Mouse (Mus musculus) midbrain, postnatal 0 days (tissue): ENCODE results near the gene Akap2. TPM values are rescaled to one million over a fixed set of nuclear protein-coding genes. Genes with fewer than 3 reads are reported as not detected.

Source experiments
- ATAC-seq: fragments of 200-750 bp; cut with Nextera tagmentation; 2 replicates; pipeline ENCODE4 v1.8.0; 2017; ENCODE audit warnings: moderate number of reproducible peaks, mild to moderate bottlenecking, moderate TSS enrichment, moderate library complexity; ENCODE audit not compliant: low FRiP score
- DNase-seq: peaks from one replicate; pipeline ENCODE4 v3.0.0-alpha.2; 2015; ENCODE audit warnings: low spot score
- H3K27ac ChIP-seq: fragments of 300-500 bp; sonication (generic); 2 replicates; pipeline ENCODE4 v1.5.1; 2014; ENCODE audit warnings: low read depth, mild to moderate bottlenecking, low read length, mixed read lengths
- H3K27me3 ChIP-seq: fragments of 300-500 bp; sonication (generic); 2 replicates; pipeline ENCODE4 v1.6.1; 2014; ENCODE audit warnings: low read length, control low read depth, mixed read lengths; ENCODE audit not compliant: insufficient read depth
- H3K36me3 ChIP-seq: fragments of 300-500 bp; sonication (generic); 2 replicates; pipeline ENCODE4 v1.6.1; 2014; ENCODE audit warnings: low read length, control low read depth, mixed read lengths; ENCODE audit not compliant: insufficient read depth
- H3K4me1 ChIP-seq: fragments of 300-500 bp; sonication (generic); 2 replicates; pipeline ENCODE4 v1.6.1; 2014; ENCODE audit warnings: mild to moderate bottlenecking, control low read depth, antibody characterized with exemption, low read length, mixed read lengths; ENCODE audit not compliant: insufficient read depth
- H3K4me2 ChIP-seq: fragments of 300-500 bp; sonication (generic); 2 replicates; pipeline ENCODE4 v1.6.1; 2014; ENCODE audit warnings: low read depth, mild to moderate bottlenecking, low read length, mixed read lengths; ENCODE audit not compliant: poor library complexity, severe bottlenecking
- H3K4me3 ChIP-seq: fragments of 300-500 bp; sonication (generic); 2 replicates; pipeline ENCODE4 v1.5.1; 2014; ENCODE audit warnings: low read depth, mild to moderate bottlenecking, low read length, moderate library complexity
- H3K9ac ChIP-seq: fragments of 300-500 bp; sonication (generic); replicated peaks from 2 replicates; pipeline ENCODE4 v1.6.1; 2014; ENCODE audit warnings: mild to moderate bottlenecking, low read length, moderate library complexity, mixed read lengths; ENCODE audit not compliant: poor library complexity, severe bottlenecking
- H3K9me3 ChIP-seq: fragments of 300-500 bp; sonication (generic); 2 replicates; pipeline ENCODE4 v1.6.1; 2016; ENCODE audit warnings: low read length, control low read depth
- CTCF ChIP-seq: IDR thresholded peaks from 2 replicates; pipeline ENCODE4 v1.5.1; 2016; ENCODE audit warnings: antibody characterized with exemption, mild to moderate bottlenecking
- WGBS: fragments of 180-500 bp; shearing (Covaris S2); extraction: QIAGEN DNeasy Blood & Tissue Kit; methylation state at CpG from one replicate; pipeline ENCODE4 v1.1.7; 2014; 5-methylcytosine and 5-hydroxymethylcytosine counted together
- polyA plus RNA-seq: library from polyadenylated mRNA; unstranded; fragments of >200 nt; fragmentation: Nextera tagmentation; extraction: Ambion mirVana; gene quantifications from 2 replicates; pipeline ENCODE4 v1.2.1, GENCODE M21; 2015
- total RNA-seq: library from RNA; depleted of rRNA; stranded (reverse); fragments of >200 nt; gene quantifications from 2 replicates; pipeline ENCODE4 v1.2.3, GENCODE M21; 2014

Akap2 gene
- total and polyA plus RNA-seq, 2 experiments from 2014 or later: 12.1 to 24.4 TPM

DNA sequence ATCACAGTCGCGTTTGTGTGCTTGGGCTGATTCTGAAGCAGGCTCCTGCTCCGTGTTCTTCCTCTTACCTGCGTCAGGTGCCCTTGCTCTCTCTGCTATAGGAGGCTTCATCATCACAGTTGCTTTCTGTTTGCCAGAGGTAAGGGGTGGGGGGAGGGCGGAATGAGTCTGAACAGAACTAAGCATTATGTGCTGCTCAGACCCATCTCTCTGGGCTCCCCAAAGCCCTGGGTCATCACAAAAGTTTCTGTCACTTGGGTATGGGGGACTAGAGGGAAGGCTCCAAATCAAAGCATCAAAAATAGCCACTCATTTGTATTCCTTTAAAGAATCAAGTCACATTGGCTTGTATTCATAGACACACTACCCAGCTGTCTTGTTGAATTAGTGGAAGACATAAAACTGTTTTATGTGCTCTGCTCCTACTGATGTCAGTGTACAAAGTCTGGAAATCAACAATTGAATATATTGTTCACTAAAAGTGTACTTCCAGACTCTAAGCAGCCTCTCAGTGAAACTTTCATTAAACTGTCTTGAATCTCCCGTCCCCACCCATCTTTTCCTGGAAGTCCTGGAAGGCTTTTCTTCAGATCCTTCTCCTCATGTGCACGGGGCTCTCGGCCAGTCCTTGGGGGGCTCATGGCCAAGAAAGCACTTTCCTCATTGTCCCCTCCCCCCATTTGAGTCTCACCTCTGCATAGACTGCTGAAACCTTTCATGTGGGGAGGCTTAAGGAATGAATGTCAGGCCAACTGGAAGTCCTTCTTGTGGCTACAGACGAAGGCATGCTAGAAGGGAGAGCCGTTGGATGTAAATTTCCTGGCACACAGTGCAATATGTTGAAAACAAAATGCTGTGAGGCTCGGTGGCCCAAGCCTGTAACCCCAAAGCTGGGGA lies 13.6 kb upstream of the Akap2 start:
- no peak for ATAC-seq
- Histone ChIP-seq H3K9me3 (no peaks in the 10 kb centered on the region), H3K27ac (no peak overlapping the region), H3K4me1 (no peaks in the 10 kb centered on the region), H3K36me3 (no peaks in the 10 kb centered on the region; the same call in 1 of the 2 replicates), H3K4me2 (no peak overlapping the region), H3K4me3 (no peak overlapping the region), H3K9ac (no peak overlapping the region), H3K27me3 (no peaks in the 10 kb centered on the region)
- TF ChIP-seq CTCF: no peak
- 72% methylated on average over 11 of the region's 11 CpGs for WGBS
- no peak for DNase-seq

DNA sequence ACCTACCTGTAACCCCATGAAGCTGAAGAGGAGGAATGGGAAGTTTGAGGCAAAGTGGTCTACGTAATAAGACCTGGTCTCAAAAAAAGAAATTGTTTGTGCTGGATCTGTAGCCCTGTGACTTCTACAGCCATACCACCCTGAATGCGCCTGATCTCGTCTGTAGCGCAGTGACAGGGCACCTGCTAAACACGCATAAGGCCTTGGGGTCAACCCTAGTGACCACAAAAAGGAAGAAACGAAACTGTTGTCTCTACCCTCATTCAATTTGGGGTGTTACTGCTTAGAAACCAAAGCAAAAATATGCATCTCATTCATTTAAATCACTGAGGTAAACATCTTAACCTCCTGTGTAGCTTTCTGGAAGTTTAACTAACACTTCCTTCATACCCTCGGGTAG lies 12.9 kb upstream of the Akap2 start:
- Histone ChIP-seq H3K9ac (no peak overlapping the region), H3K36me3 (peaks cover 2% of the 10 kb centered on the region), H3K4me2 (no peak overlapping the region), H3K27ac (no peak overlapping the region), H3K9me3 (no peaks in the 10 kb centered on the region), H3K4me1 (no peaks in the 10 kb centered on the region), H3K27me3 (no peaks in the 10 kb centered on the region), H3K4me3 (no peak overlapping the region)
- no peak for TF ChIP-seq CTCF
- DNase-seq (no peak), ATAC-seq (no peak)
- 94% methylated on average over 7 of the region's 7 CpGs for WGBS

DNA sequence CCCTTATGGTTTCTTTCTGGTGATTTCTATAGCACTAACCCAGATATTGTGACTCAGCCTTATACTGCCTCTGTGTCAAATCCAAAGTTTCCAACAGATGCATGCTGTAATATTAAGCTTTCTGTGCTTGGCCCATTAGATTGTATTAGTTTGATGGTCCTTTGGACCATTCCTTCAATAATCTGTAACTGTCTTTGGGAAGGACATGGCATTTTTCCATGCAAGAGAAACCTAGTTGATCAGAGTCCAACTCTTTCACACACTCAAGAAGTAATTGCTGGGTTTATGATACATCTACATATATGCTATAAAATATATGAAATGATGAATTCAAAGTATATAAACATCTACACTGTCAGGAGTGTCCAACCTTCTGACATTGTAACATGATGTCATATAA lies 1.6 kb upstream of the Akap2 start:
- H3K27me3 ChIP-seq: no peaks in the 10 kb centered on the region
- DNase-seq: no peak
- H3K9ac ChIP-seq: no peak overlapping the region
- H3K27ac ChIP-seq: no peak overlapping the region
- no peak for ATAC-seq
- TF ChIP-seq CTCF: no peak
- no peak overlapping the region for H3K4me2 ChIP-seq
- no peaks in the 10 kb centered on the region for H3K36me3 ChIP-seq
- no peak overlapping the region for H3K4me3 ChIP-seq
- no peaks in the 10 kb centered on the region for H3K9me3 ChIP-seq
- no peaks in the 10 kb centered on the region for H3K4me1 ChIP-seq

DNA sequence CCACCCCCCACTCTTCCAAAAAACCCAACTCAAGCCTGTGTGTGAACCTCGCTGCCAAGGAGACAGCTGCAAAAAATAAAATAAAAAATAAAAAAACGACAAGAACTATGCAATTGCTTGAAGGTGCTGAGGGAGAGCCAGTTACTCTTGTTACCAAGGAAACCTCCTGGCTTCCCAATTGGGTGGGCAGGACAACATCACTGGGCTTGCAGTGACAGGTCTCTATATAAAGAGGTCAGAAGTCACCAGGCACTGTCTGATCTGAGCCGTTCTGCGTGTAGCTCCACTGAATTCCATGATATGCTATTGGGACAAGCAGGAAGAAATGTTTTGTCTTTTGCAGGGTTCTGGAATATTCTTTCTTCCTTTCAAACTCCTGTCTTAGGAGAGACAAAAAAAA lies 722 bp upstream of the Akap2 start:
- no peak overlapping the region for H3K4me2 ChIP-seq
- no peaks in the 10 kb centered on the region for H3K9me3 ChIP-seq
- TF ChIP-seq CTCF: no peak
- H3K27me3 ChIP-seq: no peaks in the 10 kb centered on the region
- no peak overlapping the region for H3K9ac ChIP-seq
- 21% methylated on average over 4 of the region's 4 CpGs for WGBS
- H3K4me1 ChIP-seq: no peaks in the 10 kb centered on the region
- ATAC-seq (peak; percentile 77; the same call in 1 of the 2 replicates), DNase-seq (peak; percentile 33)
- no peak overlapping the region for H3K4me3 ChIP-seq
- no peaks in the 10 kb centered on the region for H3K36me3 ChIP-seq
- H3K27ac ChIP-seq: no peak overlapping the region

DNA sequence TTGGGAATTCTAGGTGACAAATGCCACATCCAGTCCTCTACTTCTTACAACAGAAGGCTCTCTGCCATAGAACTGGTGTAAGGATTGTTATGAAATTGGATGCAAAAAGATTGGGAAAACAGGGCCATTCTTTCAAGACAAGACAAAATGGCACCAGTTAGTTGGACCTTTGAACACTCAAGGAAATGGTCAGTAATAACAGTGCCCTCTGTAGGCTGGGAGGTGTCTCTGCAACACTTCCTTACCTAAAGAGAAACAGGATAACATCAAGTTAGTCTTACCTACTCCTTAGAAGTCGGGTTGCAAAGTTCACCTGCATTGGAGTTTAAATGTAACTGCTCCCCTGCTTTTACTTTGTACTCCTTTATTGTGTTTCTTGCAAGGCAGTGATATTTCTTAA lies 1.9 kb downstream of the Akap2 start:
- ATAC-seq (no peak), DNase-seq (no peak)
- H3K4me3 ChIP-seq: no peak overlapping the region

DNA sequence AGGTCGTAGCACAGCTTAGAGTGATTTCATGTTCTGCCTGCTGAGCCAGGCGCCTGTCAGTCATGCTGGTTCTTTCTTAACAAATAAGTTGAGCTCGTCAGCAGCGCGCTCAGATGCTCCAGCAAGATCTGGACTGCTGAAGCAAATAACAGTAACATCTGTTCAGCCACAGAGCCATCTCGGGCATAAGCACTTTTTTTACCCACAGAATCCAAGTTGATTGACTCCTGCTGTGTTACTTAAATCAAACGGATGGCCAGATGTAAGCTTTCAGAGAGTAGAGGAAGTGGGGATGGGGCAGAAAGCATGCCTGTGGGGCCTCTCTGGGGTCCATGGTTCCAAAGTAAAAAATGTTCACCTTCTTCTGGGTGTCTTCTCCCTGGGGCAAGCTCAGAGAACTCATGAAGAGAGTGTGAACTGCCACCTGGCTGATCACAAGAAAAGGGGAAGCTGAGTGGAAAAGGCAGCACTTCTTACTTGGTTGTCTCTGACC lies 3.5 kb downstream of the Akap2 start:
- Histone ChIP-seq H3K4me1 (no peaks in the 10 kb centered on the region), H3K9ac (no peak overlapping the region), H3K4me2 (no peak overlapping the region), H3K9me3 (no peaks in the 10 kb centered on the region), H3K36me3 (no peaks in the 10 kb centered on the region), H3K27ac (no peak overlapping the region), H3K27me3 (no peaks in the 10 kb centered on the region), H3K4me3 (no peak overlapping the region)
- ATAC-seq: no peak
- peak; percentile 19 for DNase-seq
- 17% methylated on average over 7 of the region's 7 CpGs for WGBS
- TF ChIP-seq CTCF: no peak

More for the DNA sequence above, 1.9 kb downstream of the Akap2 start:
- H3K27me3 ChIP-seq: no peaks in the 10 kb centered on the region
- H3K9me3 ChIP-seq: no peaks in the 10 kb centered on the region
- H3K4me2 ChIP-seq: no peak overlapping the region
- no peaks in the 10 kb centered on the region for H3K4me1 ChIP-seq
- H3K9ac ChIP-seq: no peak overlapping the region
- H3K27ac ChIP-seq: no peak overlapping the region
- TF ChIP-seq CTCF: no peak
- WGBS: 100% methylated on average over 1 of the region's 1 CpGs
- H3K36me3 ChIP-seq: no peaks in the 10 kb centered on the region
